ENCODE assay signal across 16 mouse cellular contexts in the genomic region with DNA sequence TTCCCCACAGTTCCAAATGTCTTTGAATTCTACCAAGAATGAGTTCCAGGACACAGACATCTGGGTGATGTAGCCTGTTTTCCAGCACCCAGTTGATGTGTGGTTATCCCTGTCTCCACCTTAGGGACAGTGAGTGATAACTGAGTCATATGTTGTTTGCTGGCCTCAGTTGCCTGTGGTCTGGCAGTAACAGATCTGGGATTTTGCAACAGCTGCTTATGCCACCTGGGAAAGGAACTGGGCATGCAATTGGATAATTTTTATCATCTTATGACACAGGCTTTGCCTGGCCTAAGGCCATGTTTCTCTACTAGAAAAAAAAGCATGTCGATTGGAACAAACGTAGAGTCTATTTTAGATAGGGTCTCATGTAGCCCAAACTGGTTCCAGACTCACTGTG. TPM values are rescaled to one million over a fixed set of nuclear protein-coding genes. Genes with fewer than 3 reads are reported as not detected.
DNase-seq lines count a peak whose midpoint lies in the region; ATAC-seq lines count a peak whose summit lies in the region.
"Had no signal": no experiment of that assay in that cellular context is flagged by ENCODE, and none has a peak within 500 bp of the region (broad histone marks: within the 10 kb centered on the region; RNA-seq: fewer than 3 reads in every experiment).

No protein-coding gene starts in this region.

- H3K27me3 ChIP-seq in lung, embryonic 15.5 days: no peaks in the 10 kb centered on the region
- H3K27me3 ChIP-seq: liver, embryonic 15.5 days; midbrain, embryonic 12.5 days had no signal

- no peaks in the 10 kb centered on the region for H3K4me1 ChIP-seq in lung, embryonic 15.5 days
- H3K4me1 ChIP-seq: liver, embryonic 15.5 days; midbrain, embryonic 12.5 days had no signal

- H3K27ac ChIP-seq in lung, embryonic 15.5 days: peak overlapping the region; percentile 45
- H3K27ac ChIP-seq: liver, embryonic 15.5 days; midbrain, embryonic 12.5 days had no signal

- H3K9ac ChIP-seq in lung, embryonic 15.5 days: no peak overlapping the region
- H3K9ac ChIP-seq: liver, embryonic 15.5 days; midbrain, embryonic 12.5 days had no signal

- no peak overlapping the region for H3K4me3 ChIP-seq in lung, embryonic 15.5 days
- H3K4me3 ChIP-seq: liver, embryonic 15.5 days; midbrain, embryonic 12.5 days had no signal

- no peaks in the 10 kb centered on the region for H3K9me3 ChIP-seq in lung, embryonic 15.5 days
- H3K9me3 ChIP-seq: liver, embryonic 15.5 days; midbrain, embryonic 12.5 days had no signal

- no peaks in the 10 kb centered on the region for H3K36me3 ChIP-seq in lung, embryonic 15.5 days
- H3K36me3 ChIP-seq: liver, embryonic 15.5 days; midbrain, embryonic 12.5 days had no signal

- peak; percentile 16 to 21 for DNase-seq in cerebellum, postnatal 14 days
- DNase-seq in lung, postnatal 10 days: no peak
- DNase-seq in adrenal gland, postnatal 36 days: peak; percentile 12 to 26
- peak; percentile 25 for DNase-seq in heart, postnatal 4 days
- no peak for DNase-seq in c-Kit-positive CD71-positive TER-119-positive erythroid progenitor cells, embryonic 14.5 days (ENCODE audit: low spot score)
- DNase-seq: kidney, postnatal 10 days; thymus, postnatal 14 days had no signal

- 77% methylated on average over 2 of the region's 2 CpGs for WGBS in lung, embryonic 15.5 days

- no peak overlapping the region for H3K4me2 ChIP-seq in lung, embryonic 15.5 days
- H3K4me2 ChIP-seq: liver, embryonic 15.5 days; midbrain, embryonic 12.5 days had no signal

- no peak for ATAC-seq in cerebellum, adult (ENCODE audit: insufficient number of reproducible peaks, low FRiP score, low TSS enrichment)
- ATAC-seq in lung, embryonic 15.5 days (ENCODE audit: borderline replicate concordance, extremely low read depth, low FRiP score, low TSS enrichment): no peak
- no peak for ATAC-seq in erythroblast, adult 5-6 weeks (replicated peaks; ENCODE audit: low FRiP score, poor library complexity, severe bottlenecking)
- ATAC-seq: forebrain, embryonic 14.5 days; hindbrain, embryonic 16.5 days had no signal

RNA-seq across cellular contexts. Expression of a gene that starts 43.9 kb away (rescaled TPM):
- polyA plus RNA-seq in lung, embryonic 15.5 days (2015; fragmentation: Nextera tagmentation; extraction: Ambion mirVana): not detected in 2 replicates
- not detected for total RNA-seq in adrenal gland, postnatal 36 days (2021)
- 10 to 100 TPM; 14.5 to 21.3 TPM for total RNA-seq in heart, postnatal 4 days (2021)
- total RNA-seq in erythroblast, adult 5-6 weeks (2015; ENCODE audit: low replicate concordance): not detected in 2 replicates
- not detected in 2 replicates for total RNA-seq in erythroblast, adult 5-6 weeks (2017; ENCODE audit: low replicate concordance)
- total RNA-seq: granulocyte monocyte progenitor cell, adult 5-6 weeks had no signal
- polyA plus RNA-seq: forebrain, embryonic 14.5 days; hindbrain, embryonic 16.5 days; liver, embryonic 15.5 days; midbrain, embryonic 12.5 days; neural tube, embryonic 14.5 days had no signal

Comparison
In these comparisons a context has a peak if more than half of its experiments do, and no peak if none do; other contexts are left out.
1. DNase-seq: peak in cerebellum, postnatal 14 days (2 of 2), adrenal gland, postnatal 36 days (2 of 2) and heart, postnatal 4 days (single experiment); none in lung, postnatal 10 days (single experiment) and c-Kit-positive CD71-positive TER-119-positive erythroid progenitor cells, embryonic 14.5 days (single experiment).
2. RNA of a gene that starts 43.9 kb away (total RNA-seq): 14.5 to 21.3 TPM in heart, postnatal 4 days; not detected in adrenal gland, postnatal 36 days and not detected in erythroblast, adult 5-6 weeks; every median in the first group is over 4 times any median in the second.